Mouse (Mus musculus): ENCODE data around the gene Pald1. TPM values are rescaled to one million over a fixed set of nuclear protein-coding genes. Genes with fewer than 3 reads are reported as not detected.

Gene Pald1
- polyA plus RNA-seq, 1 experiment from 2014 or later = 22.8 TPM

DNA sequence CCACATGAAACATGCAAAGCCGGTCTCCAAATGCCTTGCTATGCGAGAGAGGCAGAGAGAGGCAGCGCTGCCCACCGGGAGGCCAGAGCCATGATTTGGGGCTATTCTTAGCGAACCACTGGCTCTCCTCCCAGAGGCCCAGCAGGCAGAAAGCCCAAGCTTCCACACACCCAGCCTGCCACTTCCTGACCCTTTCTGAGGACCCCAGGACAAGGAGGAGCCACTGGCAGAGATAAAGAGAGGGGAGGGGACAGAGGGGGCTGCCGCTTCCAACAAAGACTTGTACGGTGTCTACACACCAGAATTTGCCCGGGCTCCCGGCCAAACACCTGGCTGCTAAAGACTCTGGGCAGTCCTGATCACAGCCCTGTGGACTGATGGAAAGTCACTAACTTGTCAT is 3.1 kb downstream of the Pald1 start:
- H3K4me2 ChIP-seq = peak overlapping the region; percentile 15
- peak; percentile 20; the same call in 1 of the 2 replicates for ATAC-seq (ENCODE audit: insufficient number of reproducible peaks, low FRiP score, low TSS enrichment, low read depth)
- H3K36me3 ChIP-seq = no peaks in the 10 kb centered on the region
- H3K4me1 ChIP-seq = peaks cover 51% of the 10 kb centered on the region
- 19% methylated on average over 9 of the region's 9 CpGs for WGBS
- H3K27me3 ChIP-seq = no peaks in the 10 kb centered on the region
- 0 out of 2 replicates have a peak overlapping the region, but pooled peaks have one; percentile 1 for H3K9ac ChIP-seq
- peak overlapping the region; percentile 69 for H3K27ac ChIP-seq
- H3K4me3 ChIP-seq = no peak overlapping the region
- H3K9me3 ChIP-seq = no peaks in the 10 kb centered on the region

DNA sequence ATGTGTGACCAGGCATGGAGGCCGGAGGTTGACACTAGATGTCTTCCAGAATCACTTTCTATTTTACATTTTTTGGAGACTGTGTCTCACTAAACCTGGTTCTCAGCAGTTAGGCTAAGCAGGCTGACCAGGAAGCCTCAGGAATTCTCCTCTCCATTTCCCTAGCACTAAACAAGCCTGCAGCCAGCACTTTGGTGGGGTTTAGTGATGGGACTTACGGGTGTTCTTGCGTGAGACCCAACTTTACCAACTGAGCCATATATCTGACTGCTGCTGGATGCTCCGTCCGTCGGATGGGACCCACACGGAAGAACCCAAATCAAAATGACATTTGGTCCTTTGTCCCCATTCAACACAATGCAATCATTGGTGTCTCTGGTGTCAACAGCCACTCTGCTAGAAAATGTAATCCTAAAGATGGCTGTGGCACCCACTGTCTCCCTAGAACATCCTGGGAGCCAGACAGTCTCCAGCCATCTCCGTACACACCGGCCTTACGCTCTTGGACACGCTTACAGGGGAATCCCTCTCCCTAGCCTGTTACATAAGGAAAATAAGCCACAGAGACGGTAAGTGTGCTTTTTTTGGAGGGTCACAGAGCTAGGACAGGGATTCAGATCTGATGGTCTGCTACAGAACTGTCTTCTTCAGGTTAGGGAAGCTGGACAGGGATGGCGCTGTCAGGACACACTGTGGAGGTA is 3.8 kb downstream of the Pald1 start:
- WGBS = 91% methylated on average over 13 of the region's 13 CpGs
- no peaks in the 10 kb centered on the region for H3K36me3 ChIP-seq
- peak overlapping the region; percentile 69 for H3K27ac ChIP-seq
- no peaks in the 10 kb centered on the region for H3K9me3 ChIP-seq
- H3K4me2 ChIP-seq = no peak overlapping the region
- no peaks in the 10 kb centered on the region for H3K27me3 ChIP-seq
- H3K4me1 ChIP-seq = peaks cover 55% of the 10 kb centered on the region
- no peak overlapping the region for H3K4me3 ChIP-seq
- no peak for ATAC-seq (ENCODE audit: insufficient number of reproducible peaks, low FRiP score, low TSS enrichment, low read depth)
- no peak overlapping the region for H3K9ac ChIP-seq

DNA sequence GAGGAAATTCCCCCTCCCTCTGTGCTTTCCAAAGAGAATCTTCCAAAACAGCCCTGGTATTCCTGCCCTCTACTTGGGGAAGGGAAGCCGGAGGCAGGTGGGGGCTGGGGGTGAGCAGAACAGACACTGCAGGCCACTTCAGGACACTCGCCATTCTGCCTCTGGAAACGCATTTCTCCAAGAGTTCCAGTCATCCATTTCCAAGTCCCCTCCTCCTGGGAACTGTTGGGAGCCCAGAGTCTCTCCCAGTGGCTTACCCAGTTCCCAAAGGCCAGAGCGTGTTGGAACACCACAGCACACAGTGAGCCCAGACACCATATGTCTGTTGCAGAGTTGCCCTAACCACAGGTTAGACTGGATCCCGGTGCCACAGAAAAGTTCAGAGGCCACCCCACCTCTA is 4.6 kb downstream of the Pald1 start:
- H3K27ac ChIP-seq = no peak overlapping the region
- H3K9ac ChIP-seq = no peak overlapping the region
- no peak overlapping the region for H3K4me3 ChIP-seq
- H3K4me2 ChIP-seq = no peak overlapping the region
- WGBS = 83% methylated on average over 5 of the region's 5 CpGs
- no peaks in the 10 kb centered on the region for H3K27me3 ChIP-seq
- peaks cover 49% of the 10 kb centered on the region for H3K4me1 ChIP-seq
- no peaks in the 10 kb centered on the region for H3K9me3 ChIP-seq
- no peaks in the 10 kb centered on the region for H3K36me3 ChIP-seq
- ATAC-seq (ENCODE audit: insufficient number of reproducible peaks, low FRiP score, low TSS enrichment, low read depth) = no peak

DNA sequence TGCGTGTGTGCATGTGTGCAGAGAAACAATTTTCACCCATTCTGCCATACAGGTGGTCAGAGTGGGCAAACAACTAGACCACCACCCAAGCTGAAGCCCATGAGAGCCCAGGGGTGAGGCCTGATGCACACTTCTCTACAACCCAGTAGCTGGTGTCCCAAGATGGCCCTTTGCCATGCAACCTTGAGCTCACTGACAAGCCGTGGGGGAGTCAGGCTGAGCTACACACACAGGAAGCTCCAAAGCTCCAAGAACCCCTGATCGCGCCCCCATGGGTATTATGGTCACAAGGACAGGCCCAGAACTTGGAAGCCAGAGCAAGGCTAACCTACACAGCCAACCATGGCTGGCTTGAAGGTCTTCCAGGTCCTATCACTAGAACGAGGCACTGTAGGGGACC is 5.3 kb downstream of the Pald1 start:
- no peaks in the 10 kb centered on the region for H3K36me3 ChIP-seq
- no peaks in the 10 kb centered on the region for H3K27me3 ChIP-seq
- no peaks in the 10 kb centered on the region for H3K9me3 ChIP-seq
- H3K27ac ChIP-seq = no peak overlapping the region
- no peak overlapping the region for H3K4me2 ChIP-seq
- no peak overlapping the region for H3K9ac ChIP-seq
- 90% methylated on average over 5 of the region's 5 CpGs for WGBS
- peaks cover 47% of the 10 kb centered on the region for H3K4me1 ChIP-seq
- no peak overlapping the region for H3K4me3 ChIP-seq
- no peak for ATAC-seq (ENCODE audit: insufficient number of reproducible peaks, low FRiP score, low TSS enrichment, low read depth)

DNA sequence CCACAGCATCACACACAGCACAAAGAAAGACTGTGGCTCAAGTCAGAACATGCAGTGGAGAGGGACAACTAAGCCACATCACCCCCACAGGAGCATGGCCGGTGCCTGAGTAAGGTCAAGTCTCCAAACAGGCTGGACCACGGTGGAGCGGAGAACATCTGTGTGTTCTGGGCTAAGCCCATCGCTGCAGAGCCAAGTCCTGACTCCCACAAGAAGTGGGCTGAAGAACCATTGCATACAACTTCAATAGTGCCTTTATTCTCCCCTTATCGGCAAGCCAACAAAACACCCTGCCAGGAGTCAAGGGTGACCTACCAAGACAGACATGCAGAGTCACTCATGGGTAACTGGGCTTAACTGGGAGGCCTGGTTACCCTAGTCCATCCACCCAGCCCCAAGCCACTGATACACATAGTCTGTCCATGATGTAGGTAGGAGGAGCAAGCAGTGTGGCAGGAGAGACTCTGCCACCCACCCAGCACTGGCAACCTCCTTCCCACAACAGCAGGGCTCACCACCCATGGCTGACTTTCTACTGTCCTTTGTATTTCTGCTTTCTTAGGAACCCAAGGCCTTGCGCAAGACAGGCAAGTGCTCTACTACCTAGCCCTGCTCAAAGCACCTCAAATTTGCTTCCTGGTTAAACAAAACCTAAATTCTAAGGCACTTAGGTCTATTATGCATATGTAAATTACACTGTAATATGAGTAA is 8.4 kb downstream of the Pald1 start:
- whole genome bisulfite sequencing = 82% methylated on average over 6 of the region's 6 CpGs
- no peak overlapping the region for H3K4me2 ChIP-seq
- no peak overlapping the region for H3K27ac ChIP-seq
- H3K9ac ChIP-seq = no peak overlapping the region
- no peaks in the 10 kb centered on the region for H3K36me3 ChIP-seq
- no peaks in the 10 kb centered on the region for H3K9me3 ChIP-seq
- no peaks in the 10 kb centered on the region for H3K27me3 ChIP-seq
- H3K4me1 ChIP-seq = peaks cover 42% of the 10 kb centered on the region
- no peak for ATAC-seq (ENCODE audit: insufficient number of reproducible peaks, low FRiP score, low TSS enrichment, low read depth)
- H3K4me3 ChIP-seq = no peak overlapping the region

DNA sequence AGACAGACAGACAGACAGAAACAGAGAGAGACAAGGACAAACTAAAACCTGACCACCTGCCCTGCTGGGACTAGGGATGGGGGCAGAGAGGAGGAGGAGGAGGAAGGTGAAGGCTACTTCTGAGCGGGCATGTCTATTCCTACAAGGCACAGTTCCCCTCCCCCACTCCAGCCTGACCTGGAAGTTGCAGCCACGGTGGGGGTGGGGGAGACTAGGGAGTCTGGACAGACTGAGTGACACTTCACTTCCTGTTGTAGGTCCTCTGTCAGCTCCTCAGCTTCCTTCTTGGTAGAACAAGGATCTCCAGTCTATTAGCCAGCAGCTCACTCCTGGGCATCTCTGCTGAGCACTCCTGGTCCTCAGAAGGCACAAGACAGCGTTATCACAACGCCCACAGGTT is 9.3 kb downstream of the Pald1 start:
- Histone ChIP-seq H3K4me1 (peaks cover 42% of the 10 kb centered on the region), H3K9ac (no peak overlapping the region), H3K9me3 (no peaks in the 10 kb centered on the region), H3K27ac (no peak overlapping the region), H3K27me3 (no peaks in the 10 kb centered on the region), H3K36me3 (no peaks in the 10 kb centered on the region), H3K4me3 (no peak overlapping the region), H3K4me2 (no peak overlapping the region)
- WGBS = 46% methylated on average over 4 of the region's 4 CpGs
- ATAC-seq (ENCODE audit: insufficient number of reproducible peaks, low FRiP score, low TSS enrichment, low read depth) = no peak

DNA sequence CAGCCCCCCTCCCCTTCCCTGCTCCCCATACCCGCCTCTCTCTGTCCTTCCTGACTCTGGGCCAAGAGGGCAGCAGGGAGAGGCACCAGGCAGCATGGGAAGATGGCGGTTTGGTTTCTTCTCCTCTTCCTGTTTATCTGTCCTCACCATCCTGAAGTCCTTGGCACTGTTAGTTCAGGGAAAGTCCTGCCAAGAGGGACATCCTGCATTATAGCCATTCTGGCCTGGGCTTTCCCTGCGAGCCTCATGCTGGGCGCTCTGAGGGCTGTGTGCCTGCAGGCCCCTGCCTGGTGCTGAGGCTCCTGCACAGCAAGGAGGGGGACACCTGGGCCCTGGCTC is 10.8 kb downstream of the Pald1 start:
- no peaks in the 10 kb centered on the region for H3K27me3 ChIP-seq
- no peak for ATAC-seq (ENCODE audit: insufficient number of reproducible peaks, low FRiP score, low TSS enrichment, low read depth)
- H3K4me2 ChIP-seq = no peak overlapping the region
- no peak overlapping the region for H3K9ac ChIP-seq
- H3K9me3 ChIP-seq = no peaks in the 10 kb centered on the region
- peaks cover 39% of the 10 kb centered on the region for H3K4me1 ChIP-seq
- no peak overlapping the region for H3K27ac ChIP-seq
- no peaks in the 10 kb centered on the region for H3K36me3 ChIP-seq
- no peak overlapping the region for H3K4me3 ChIP-seq
- WGBS = 72% methylated on average over 4 of the region's 4 CpGs

DNA sequence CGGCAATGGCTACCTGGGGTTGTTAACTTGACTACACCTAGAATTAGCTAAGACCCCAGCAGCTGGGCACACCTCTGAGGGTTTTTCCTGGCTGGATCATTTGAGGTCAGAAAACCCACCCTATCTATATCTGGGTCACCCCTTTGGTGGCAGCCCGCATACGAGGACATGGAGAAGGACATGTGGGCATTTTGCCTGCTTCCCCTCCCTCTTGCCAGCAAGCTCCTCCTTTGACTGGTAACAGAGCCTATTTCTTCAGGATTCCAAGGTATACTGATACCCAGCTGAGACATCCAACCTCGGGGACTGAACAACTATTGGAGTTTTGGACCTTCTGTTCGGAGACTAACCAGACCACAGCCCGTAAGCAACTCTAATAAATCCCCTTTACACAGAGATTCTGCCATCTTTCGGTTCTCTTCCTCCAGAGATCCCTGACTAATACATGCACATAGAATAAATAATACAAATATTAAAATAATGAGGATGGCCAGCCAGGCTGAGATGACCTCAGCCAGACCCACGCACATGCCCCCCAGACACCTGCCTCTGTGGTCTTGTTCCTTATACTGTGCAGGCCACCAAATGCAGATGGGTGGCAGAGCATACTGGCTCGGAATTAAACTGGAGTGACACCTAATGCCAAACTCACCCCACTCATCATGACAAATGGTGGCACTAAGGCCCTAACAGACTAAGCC is 11.3 kb downstream of the Pald1 start:
- no peaks in the 10 kb centered on the region for H3K36me3 ChIP-seq
- H3K9me3 ChIP-seq = no peaks in the 10 kb centered on the region
- peaks cover 39% of the 10 kb centered on the region for H3K4me1 ChIP-seq
- no peak for ATAC-seq (ENCODE audit: insufficient number of reproducible peaks, low FRiP score, low TSS enrichment, low read depth)
- no peak overlapping the region for H3K4me2 ChIP-seq
- no peak overlapping the region for H3K4me3 ChIP-seq
- H3K9ac ChIP-seq = no peak overlapping the region
- no peak overlapping the region for H3K27ac ChIP-seq
- H3K27me3 ChIP-seq = no peaks in the 10 kb centered on the region
- WGBS = 77% methylated on average over 9 of the region's 9 CpGs

DNA sequence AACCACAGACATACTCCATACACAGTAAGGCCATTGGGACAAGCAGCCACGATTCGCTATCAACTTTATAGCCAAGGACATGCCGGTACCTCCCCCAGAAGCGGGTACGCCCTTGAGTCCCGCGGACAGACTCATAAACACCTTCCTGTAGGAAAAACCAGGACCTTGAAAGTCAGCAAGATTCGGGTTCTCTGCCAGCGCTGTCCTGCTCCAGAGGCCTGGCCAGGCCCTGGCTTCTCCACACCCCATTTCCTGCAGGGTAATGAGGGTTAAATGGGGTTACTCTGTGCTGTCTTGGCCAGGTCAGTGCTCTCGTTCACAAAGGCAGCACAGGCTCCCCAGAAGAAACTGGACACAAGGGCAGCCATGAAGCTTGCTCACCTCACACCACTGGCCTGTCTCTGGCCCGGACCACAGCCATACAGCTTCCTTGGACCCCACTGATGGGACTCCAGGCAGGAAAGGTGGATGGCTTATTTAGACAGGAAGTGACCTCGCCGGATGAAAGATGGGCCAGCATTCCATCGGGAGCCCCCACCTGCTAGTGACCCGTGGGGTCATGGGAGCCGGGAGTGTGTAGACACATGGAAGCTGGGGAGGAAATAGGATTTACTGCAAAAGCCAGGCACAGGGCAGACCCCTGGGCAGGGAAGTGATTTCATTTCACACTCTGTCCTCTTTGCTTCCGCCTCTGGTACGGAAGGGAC is 12.9 kb downstream of the Pald1 start:
- no peak overlapping the region for H3K4me3 ChIP-seq
- 24% methylated on average over 18 of the region's 18 CpGs for WGBS
- no peaks in the 10 kb centered on the region for H3K36me3 ChIP-seq
- no peaks in the 10 kb centered on the region for H3K9me3 ChIP-seq
- no peak for ATAC-seq (ENCODE audit: insufficient number of reproducible peaks, low FRiP score, low TSS enrichment, low read depth)
- H3K4me1 ChIP-seq = peaks cover 45% of the 10 kb centered on the region
- no peaks in the 10 kb centered on the region for H3K27me3 ChIP-seq
- no peak overlapping the region for H3K9ac ChIP-seq
- H3K27ac ChIP-seq = peak overlapping the region; percentile 78
- peak overlapping the region; percentile 13; the same call in 1 of the 2 replicates for H3K4me2 ChIP-seq

DNA sequence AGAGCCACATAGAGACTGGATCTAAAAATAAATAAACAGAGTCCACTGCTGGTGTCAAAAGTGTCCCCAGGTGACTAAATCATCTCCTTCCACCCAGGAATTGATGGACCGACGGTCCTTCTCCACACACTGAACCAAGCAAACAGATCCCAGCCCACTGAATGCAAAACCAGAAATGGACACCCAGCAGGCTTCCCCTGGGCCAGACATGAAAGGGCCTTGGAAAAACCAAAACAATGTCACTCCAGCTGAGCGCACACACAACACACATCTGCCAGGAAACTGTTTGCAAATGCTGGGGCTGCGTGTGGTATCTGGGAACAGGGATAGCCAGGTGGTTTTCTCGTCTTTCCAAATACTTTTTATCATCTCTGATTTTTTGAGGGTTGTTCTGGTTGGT is 13.6 kb downstream of the Pald1 start:
- H3K27ac ChIP-seq = peak overlapping the region; percentile 78
- no peaks in the 10 kb centered on the region for H3K9me3 ChIP-seq

DNA sequence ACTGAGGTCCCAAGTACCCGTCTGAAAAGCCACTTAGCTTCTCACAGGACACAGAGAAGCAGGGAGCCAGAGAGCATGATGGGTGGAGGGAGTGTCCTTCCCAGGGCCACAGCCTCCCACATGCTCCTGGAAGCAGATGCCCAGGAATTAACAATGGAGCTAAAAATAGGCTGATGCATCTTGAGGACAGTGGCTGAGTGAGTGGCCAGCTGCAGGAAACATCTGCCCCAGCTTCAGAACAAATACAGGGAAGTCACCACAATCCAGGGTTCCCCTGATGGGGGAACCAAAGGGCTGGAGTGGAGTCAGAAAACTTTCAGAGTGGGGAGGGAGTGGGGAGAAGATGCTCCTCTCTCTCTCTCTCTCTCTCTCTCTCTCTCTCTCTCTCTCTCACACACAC is 17.4 kb downstream of the Pald1 start:
- no peak for ATAC-seq (ENCODE audit: insufficient number of reproducible peaks, low FRiP score, low TSS enrichment, low read depth)
- Histone ChIP-seq H3K9ac (no peak overlapping the region), H3K9me3 (no peaks in the 10 kb centered on the region), H3K4me3 (no peak overlapping the region), H3K4me2 (no peak overlapping the region), H3K36me3 (peaks cover 3% of the 10 kb centered on the region; the same call in 1 of the 2 replicates), H3K4me1 (peaks cover 26% of the 10 kb centered on the region), H3K27ac (no peak overlapping the region), H3K27me3 (no peaks in the 10 kb centered on the region)
- 63% methylated on average over 1 of the region's 1 CpGs for WGBS

More for the DNA sequence above, 13.6 kb downstream of the Pald1 start:
- Histone ChIP-seq H3K4me3 (no peak overlapping the region), H3K9ac (no peak overlapping the region), H3K4me1 (peaks cover 41% of the 10 kb centered on the region), H3K27me3 (no peaks in the 10 kb centered on the region), H3K36me3 (no peaks in the 10 kb centered on the region), H3K4me2 (no peak overlapping the region)
- 48% methylated on average over 5 of the region's 5 CpGs for WGBS
- no peak for ATAC-seq (ENCODE audit: insufficient number of reproducible peaks, low FRiP score, low TSS enrichment, low read depth)
